Mouse (Mus musculus) forebrain, embryonic 15.5 days (tissue): ENCODE data around the gene Chmp2b. TPM values are rescaled to one million over a fixed set of nuclear protein-coding genes. Genes with fewer than 3 reads are reported as not detected.

ENCODE experiments used
- ATAC-seq: fragments of 200-750 bp; cut with Nextera tagmentation; replicated peaks from 2 replicates; pipeline ENCODE4 v1.8.0; 2017; ENCODE audit warnings: mild to moderate bottlenecking, moderate TSS enrichment, moderate library complexity
- H3K27ac ChIP-seq: fragments of 300-500 bp; sonication (generic); replicated peaks from 2 replicates; pipeline ENCODE4 v1.5.1; 2015; ENCODE audit warnings: mild to moderate bottlenecking, inconsistent platforms
- H3K27me3 ChIP-seq: fragments of 300-500 bp; sonication (generic); 2 replicates; pipeline ENCODE4 v1.6.1; 2015; ENCODE audit warnings: inconsistent platforms
- H3K36me3 ChIP-seq: fragments of 300-500 bp; sonication (generic); 2 replicates; pipeline ENCODE4 v1.6.1; 2015; ENCODE audit warnings: mild to moderate bottlenecking, inconsistent platforms
- H3K4me1 ChIP-seq: fragments of 300-500 bp; sonication (generic); 2 replicates; pipeline ENCODE4 v1.6.1; 2015; ENCODE audit warnings: inconsistent platforms
- H3K4me2 ChIP-seq: fragments of 300-500 bp; sonication (generic); replicated peaks from 2 replicates; pipeline ENCODE4 v1.6.1; 2015; ENCODE audit warnings: mild to moderate bottlenecking, inconsistent platforms
- H3K4me3 ChIP-seq: fragments of 300-500 bp; sonication (generic); 2 replicates; pipeline ENCODE4 v1.5.1; 2015; ENCODE audit warnings: mild to moderate bottlenecking, inconsistent platforms
- H3K9ac ChIP-seq: fragments of 300-500 bp; sonication (generic); replicated peaks from 2 replicates; pipeline ENCODE4 v1.6.1; 2015; ENCODE audit warnings: mild to moderate bottlenecking, inconsistent platforms
- H3K9me3 ChIP-seq: fragments of 300-500 bp; sonication (generic); 2 replicates; pipeline ENCODE4 v1.6.1; 2016; ENCODE audit warnings: inconsistent platforms
- WGBS: fragments of 180-500 bp; shearing (Covaris S2); methylation state at CpG from one replicate; pipeline ENCODE4 v1.1.7; 2015; ENCODE audit warnings: mixed read lengths; 5-methylcytosine and 5-hydroxymethylcytosine counted together
- polyA plus RNA-seq: library from polyadenylated mRNA; unstranded; fragments of >200 nt; fragmentation: Nextera tagmentation; extraction: Ambion mirVana; gene quantifications from 2 replicates; pipeline ENCODE4 v1.2.1, GENCODE M21; 2015

Gene Chmp2b
- polyA plus RNA-seq, 1 experiment from 2014 or later = 60.1 TPM

DNA sequence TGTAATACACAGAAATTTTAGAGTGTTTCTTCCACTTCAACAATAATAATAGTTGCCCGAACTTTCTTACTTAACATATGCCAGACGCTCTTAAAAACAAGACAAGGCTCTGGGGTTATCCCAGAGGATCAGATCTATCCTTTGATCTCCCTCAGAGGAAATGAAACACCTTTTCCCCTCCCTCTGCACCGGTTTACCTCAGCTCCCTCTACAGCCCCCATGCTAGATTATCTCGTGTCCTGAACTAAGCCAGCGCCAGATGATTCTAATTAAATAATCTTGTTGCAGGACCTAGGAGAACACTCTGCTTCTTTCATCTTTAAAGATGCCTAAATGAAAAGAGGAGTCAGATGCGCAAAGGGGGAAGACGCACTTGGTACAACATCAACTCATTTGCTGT lies 48.3 kb downstream of the Chmp2b start:
- ATAC-seq = no peak
- Histone ChIP-seq H3K27me3 (no peaks in the 10 kb centered on the region), H3K36me3 (no peaks in the 10 kb centered on the region), H3K4me3 (no peak overlapping the region), H3K9me3 (no peaks in the 10 kb centered on the region), H3K4me2 (no peak overlapping the region), H3K4me1 (no peaks in the 10 kb centered on the region), H3K9ac (no peak overlapping the region), H3K27ac (no peak overlapping the region)
- 74% methylated on average over 7 of the region's 7 CpGs for WGBS

- Histone ChIP-seq H3K36me3 (no peaks in the 10 kb centered on the region), H3K4me1 (no peaks in the 10 kb centered on the region), H3K27me3 (no peaks in the 10 kb centered on the region), H3K4me2 (no peak overlapping the region), H3K4me3 (no peak overlapping the region), H3K9me3 (no peaks in the 10 kb centered on the region), H3K9ac (no peak overlapping the region), H3K27ac (no peak overlapping the region)
- 0 out of 2 replicates have a peak, but pooled peaks have one; percentile 46 for ATAC-seq
- WGBS = 35% methylated on average over 2 of the region's 2 CpGs
Observed at GRCm38 (mm10) chr16:65497049-65497448, 65.5 kb downstream of the Chmp2b start.

- H3K4me3 ChIP-seq = no peak overlapping the region
- no peak overlapping the region for H3K4me2 ChIP-seq
- no peaks in the 10 kb centered on the region for H3K27me3 ChIP-seq
- H3K4me1 ChIP-seq = no peaks in the 10 kb centered on the region
- H3K9ac ChIP-seq = no peak overlapping the region
- no peak for ATAC-seq
- 86% methylated on average over 5 of the region's 5 CpGs for WGBS
- no peak overlapping the region for H3K27ac ChIP-seq
- H3K36me3 ChIP-seq = no peaks in the 10 kb centered on the region
- no peaks in the 10 kb centered on the region for H3K9me3 ChIP-seq
Observed at GRCm38 (mm10) chr16:65496030-65496429, 66.5 kb downstream of the Chmp2b start.

Other genes starting within 250 kb of the Chmp2b start
- gene Pou1f1, start 42.2 kb downstream of the Chmp2b start, polyA plus RNA-seq = not detected in 2 replicates